Mouse (Mus musculus) lung, embryonic 14.5 days (tissue): ENCODE measurements at regions not wholly inside any gene's neighbourhood (a gene's known extent, or its start where the extent isn't known, plus 50 kb on each side); places are given as distances from the start of the nearest gene placed in this dataset.
A peak's percentile ranks its signal among the peaks of the same experiment; 100 is the strongest.

Source experiments
- ATAC-seq: fragments of 200-750 bp; cut with Nextera tagmentation; 2 replicates; pipeline ENCODE4 v1.8.0; 2017; ENCODE audit warnings: mild to moderate bottlenecking, moderate TSS enrichment, moderate library complexity; ENCODE audit not compliant: insufficient read depth
- DNase-seq: peaks from one replicate; pipeline ENCODE4 v3.0.0-alpha.2; 2015
- H3K27ac ChIP-seq: fragments of 300-500 bp; sonication (generic); 2 replicates; pipeline ENCODE4 v1.5.1; 2014; ENCODE audit warnings: low read depth, mild to moderate bottlenecking, moderate library complexity
- H3K27me3 ChIP-seq: fragments of 300-500 bp; sonication (generic); 2 replicates; pipeline ENCODE4 v1.6.1; 2014; ENCODE audit warnings: low read length, control low read depth; ENCODE audit not compliant: insufficient read depth
- H3K36me3 ChIP-seq: fragments of 300-500 bp; sonication (generic); 2 replicates; pipeline ENCODE4 v1.6.1; 2014; ENCODE audit warnings: control low read depth; ENCODE audit not compliant: insufficient read depth
- H3K4me1 ChIP-seq: fragments of 300-500 bp; sonication (generic); 2 replicates; pipeline ENCODE4 v1.6.1; 2014; ENCODE audit warnings: antibody characterized with exemption, control low read depth; ENCODE audit not compliant: insufficient read depth
- H3K4me2 ChIP-seq: fragments of 300-500 bp; sonication (generic); 2 replicates; pipeline ENCODE4 v1.6.1; 2014; ENCODE audit warnings: mild to moderate bottlenecking
- H3K4me3 ChIP-seq: fragments of 300-500 bp; sonication (generic); 2 replicates; pipeline ENCODE4 v1.5.1; 2014; ENCODE audit warnings: low read depth, low read length
- H3K9ac ChIP-seq: fragments of 300-500 bp; sonication (generic); 2 replicates; pipeline ENCODE4 v1.6.1; 2014
- H3K9me3 ChIP-seq: fragments of 300-500 bp; sonication (generic); 2 replicates; pipeline ENCODE4 v1.6.1; 2016; ENCODE audit warnings: low read depth, low read length, control low read depth
- CTCF ChIP-seq: IDR thresholded peaks from 2 replicates; pipeline ENCODE4 v1.5.1; 2016; ENCODE audit warnings: antibody characterized with exemption, low read depth
- WGBS: fragments of 180-500 bp; shearing (Covaris S2); extraction: QIAGEN DNeasy Blood & Tissue Kit; methylation state at CpG from one replicate; pipeline ENCODE4 v1.1.7; 2014; 5-methylcytosine and 5-hydroxymethylcytosine counted together

- Histone ChIP-seq H3K4me1 (no peaks in the 10 kb centered on the region), H3K36me3 (no peaks in the 10 kb centered on the region), H3K27ac (no peak overlapping the region), H3K4me2 (no peak overlapping the region), H3K9ac (no peak overlapping the region), H3K9me3 (no peaks in the 10 kb centered on the region), H3K27me3 (no peaks in the 10 kb centered on the region), H3K4me3 (no peak overlapping the region)
- DNase-seq (no peak), ATAC-seq (no peak)
- TF ChIP-seq CTCF, result no peak
- 81% methylated on average over 5 of the region's 5 CpGs for WGBS
These were observed 288.1 kb upstream of the Cxadr start for GRCm38 (mm10) chr16:78013049-78013819.

- Histone ChIP-seq H3K27me3 (no peaks in the 10 kb centered on the region), H3K27ac (no peak overlapping the region), H3K9me3 (no peaks in the 10 kb centered on the region), H3K4me2 (no peak overlapping the region), H3K4me1 (no peaks in the 10 kb centered on the region), H3K36me3 (no peaks in the 10 kb centered on the region), H3K4me3 (no peak overlapping the region), H3K9ac (no peak overlapping the region)
- ATAC-seq (no peak), DNase-seq (no peak)
- WGBS, result 76% methylated on average over 5 of the region's 5 CpGs
- TF ChIP-seq CTCF, result no peak
These were observed 297.3 kb upstream of the Cxadr start for GRCm38 (mm10) chr16:78004016-78004415.

- Histone ChIP-seq H3K27ac (no peak overlapping the region), H3K4me3 (no peak overlapping the region), H3K27me3 (no peaks in the 10 kb centered on the region), H3K9me3 (no peaks in the 10 kb centered on the region), H3K9ac (no peak overlapping the region), H3K4me2 (no peak overlapping the region), H3K4me1 (no peaks in the 10 kb centered on the region), H3K36me3 (no peaks in the 10 kb centered on the region)
- no peak for ATAC-seq
- peak; percentile 75 for DNase-seq
- no peak for TF ChIP-seq CTCF
- 64% methylated on average over 4 of the region's 4 CpGs for WGBS
These were observed 308.3 kb upstream of the Cxadr start for GRCm38 (mm10) chr16:77992986-77993385.

- Histone ChIP-seq H3K27ac (no peak overlapping the region), H3K36me3 (no peaks in the 10 kb centered on the region), H3K27me3 (no peaks in the 10 kb centered on the region), H3K9ac (no peak overlapping the region), H3K4me2 (no peak overlapping the region), H3K9me3 (no peaks in the 10 kb centered on the region), H3K4me3 (no peak overlapping the region), H3K4me1 (no peaks in the 10 kb centered on the region)
- 83% methylated on average over 4 of the region's 4 CpGs for WGBS
- ATAC-seq, result no peak
- DNase-seq, result no peak
- no peak for TF ChIP-seq CTCF
These were observed 311.4 kb upstream of the Cxadr start for GRCm38 (mm10) chr16:77989791-77990325.

GRCm38 (mm10) chr16:77989139-77989538 lies 312.1 kb upstream of the Cxadr start:
- ATAC-seq (no peak), DNase-seq (no peak)
- no peak overlapping the region for H3K27ac ChIP-seq
- peak; percentile 64 for TF ChIP-seq CTCF
- WGBS, result 98% methylated on average over 5 of the region's 5 CpGs
- H3K4me3 ChIP-seq, result no peak overlapping the region
- H3K4me2 ChIP-seq, result no peak overlapping the region
- H3K9me3 ChIP-seq, result no peaks in the 10 kb centered on the region
- H3K9ac ChIP-seq, result no peak overlapping the region
- H3K4me1 ChIP-seq, result no peaks in the 10 kb centered on the region
- H3K36me3 ChIP-seq, result no peaks in the 10 kb centered on the region
- H3K27me3 ChIP-seq, result no peaks in the 10 kb centered on the region

- ATAC-seq (no peak), DNase-seq (peak; percentile 31)
- Histone ChIP-seq H3K27ac (no peak overlapping the region), H3K4me3 (no peak overlapping the region), H3K4me2 (no peak overlapping the region), H3K36me3 (no peaks in the 10 kb centered on the region), H3K9me3 (no peaks in the 10 kb centered on the region), H3K9ac (no peak overlapping the region), H3K27me3 (no peaks in the 10 kb centered on the region), H3K4me1 (no peaks in the 10 kb centered on the region)
- WGBS, result 74% methylated on average over 10 of the region's 10 CpGs
- TF ChIP-seq CTCF, result no peak
These were observed 314.3 kb upstream of the Cxadr start for GRCm38 (mm10) chr16:77986884-77987529.

- TF ChIP-seq CTCF, result no peak
- Histone ChIP-seq H3K9ac (no peak overlapping the region), H3K4me3 (no peak overlapping the region), H3K4me1 (no peaks in the 10 kb centered on the region), H3K27me3 (no peaks in the 10 kb centered on the region), H3K27ac (no peak overlapping the region), H3K36me3 (no peaks in the 10 kb centered on the region), H3K9me3 (no peaks in the 10 kb centered on the region), H3K4me2 (no peak overlapping the region)
- no peak for DNase-seq
- WGBS, result 47% methylated on average over 1 of the region's 1 CpGs
- ATAC-seq, result no peak
These were observed 346.9 kb upstream of the Gm11146 start for GRCm38 (mm10) chr16:77948785-77949184.
